Mouse (Mus musculus): ENCODE results near the gene Mrps11.

DNA sequence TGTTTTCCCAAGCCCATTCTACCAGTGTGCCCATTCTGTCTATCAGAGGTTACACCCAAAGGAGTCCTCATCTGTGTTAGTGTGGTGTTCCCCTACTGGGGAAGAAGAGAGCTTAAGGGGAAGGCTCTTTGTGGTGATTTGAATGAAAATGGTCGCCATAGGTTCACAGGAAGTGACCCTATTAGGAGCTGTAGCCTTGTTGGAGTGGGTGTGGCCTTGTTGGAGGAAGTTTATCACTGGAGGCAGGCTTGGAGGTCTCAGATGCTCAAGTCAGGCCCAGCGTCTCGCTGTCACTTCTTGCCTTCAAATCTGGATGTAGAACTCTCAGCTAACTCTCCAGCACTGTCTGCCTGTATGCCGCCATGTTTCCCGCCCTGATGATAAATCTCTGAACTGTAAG lies 12.0 kb upstream of the Mrps11 start:
- TF ChIP-seq CTCF (IDR thresholded peaks at IDR 0.05; ENCODE audit: low read depth), result no peak
- no peak for TF ChIP-seq EP300 (IDR thresholded peaks at IDR 0.05; ENCODE audit: low read depth)
